Mouse (Mus musculus): ENCODE data around the gene Daam2. TPM values are rescaled to one million over a fixed set of nuclear protein-coding genes. Genes with fewer than 3 reads are reported as not detected.
A peak's percentile ranks its signal among the peaks of the same experiment; 100 is the strongest.

Daam2 gene
- total RNA-seq, 2 experiments from 2014 or later, result 48.7 to 55.6 TPM

DNA sequence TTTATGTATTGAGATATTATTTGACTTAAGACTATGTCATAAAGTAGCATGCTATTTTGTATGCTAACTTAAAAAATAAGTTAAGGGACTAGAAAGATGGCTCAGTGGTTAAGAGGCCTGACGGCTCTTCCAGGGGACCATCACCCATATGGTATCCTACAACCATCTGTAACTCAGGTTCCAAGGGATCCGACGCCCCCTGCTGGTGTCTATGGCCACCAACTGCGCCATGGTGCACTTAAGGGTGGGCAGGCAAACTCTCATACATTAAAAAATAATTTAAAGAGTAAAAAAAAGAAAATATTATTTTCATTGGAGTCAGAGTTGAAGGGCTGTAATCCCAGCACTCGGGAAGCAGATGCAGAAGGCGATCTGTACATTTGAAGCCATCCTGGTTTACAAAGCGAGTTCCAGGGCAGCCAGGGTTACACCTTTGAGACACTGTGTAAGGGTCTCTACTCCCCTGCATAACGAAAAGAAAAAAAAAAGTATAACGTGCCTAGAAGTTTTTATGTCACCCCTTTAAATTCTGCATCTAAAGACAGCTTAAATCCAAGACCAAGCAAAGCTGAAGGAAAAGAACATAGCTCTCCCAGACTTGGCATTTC, 136.4 kb downstream of the Daam2 start:
- Histone ChIP-seq H3K27ac (no peak overlapping the region), H3K4me3 (peak overlapping the region; percentile 87)
- peak; percentile 38 for TF ChIP-seq CTCF (IDR thresholded peaks at IDR 0.05)
- no peak for DNase-seq (ENCODE audit: extremely low spot score in 1 of 2, low spot score in 2 of 2)
- intact Hi-C loops (cut with DNase I), result no loop called here

DNA sequence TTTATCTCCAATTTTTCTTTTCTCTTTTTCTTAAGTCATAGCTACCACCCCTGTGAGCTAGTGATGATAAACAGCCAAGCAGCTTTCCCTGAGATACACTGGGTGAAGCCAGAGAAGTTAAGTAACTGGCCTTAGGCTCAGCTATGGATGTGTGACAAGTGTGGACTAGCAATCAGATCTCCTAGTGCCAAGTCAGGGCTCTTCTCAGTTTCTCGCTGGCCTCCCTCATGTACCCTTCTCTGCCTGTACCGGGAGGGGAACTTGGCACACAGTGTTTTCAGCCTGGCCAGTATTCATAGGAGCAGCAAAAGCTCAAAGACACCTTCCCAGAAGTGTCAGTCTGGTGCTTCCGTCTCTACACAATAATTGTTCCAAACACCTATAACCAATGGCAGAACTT, 140.3 kb downstream of the Daam2 start:
- no peak for DNase-seq (ENCODE audit: extremely low spot score in 1 of 2, low spot score in 2 of 2)
- TF ChIP-seq CTCF (IDR thresholded peaks at IDR 0.05), result no peak
- no peak overlapping the region for H3K4me3 ChIP-seq
- intact Hi-C loops (cut with DNase I), result no loop called here
- H3K27ac ChIP-seq, result no peak overlapping the region

DNA sequence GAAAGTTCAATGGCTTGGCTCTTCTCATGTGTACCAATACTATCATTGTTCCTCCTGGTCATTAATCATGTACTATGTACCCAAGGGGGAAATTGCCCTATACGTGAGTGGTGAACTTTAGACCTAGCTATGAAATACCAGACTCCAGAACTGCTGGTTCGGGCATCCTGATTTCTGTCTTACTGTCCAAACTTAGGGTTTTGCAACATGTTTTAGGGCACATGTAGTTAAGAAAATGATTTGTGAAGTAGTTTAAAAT, 141.1 kb downstream of the Daam2 start:
- Histone ChIP-seq H3K27ac (no peak overlapping the region), H3K4me3 (no peak overlapping the region)
- intact Hi-C loops (cut with DNase I), result no loop called here
- no peak for TF ChIP-seq CTCF (IDR thresholded peaks at IDR 0.05)
- DNase-seq (ENCODE audit: extremely low spot score in 1 of 2, low spot score in 2 of 2), result no peak

DNA sequence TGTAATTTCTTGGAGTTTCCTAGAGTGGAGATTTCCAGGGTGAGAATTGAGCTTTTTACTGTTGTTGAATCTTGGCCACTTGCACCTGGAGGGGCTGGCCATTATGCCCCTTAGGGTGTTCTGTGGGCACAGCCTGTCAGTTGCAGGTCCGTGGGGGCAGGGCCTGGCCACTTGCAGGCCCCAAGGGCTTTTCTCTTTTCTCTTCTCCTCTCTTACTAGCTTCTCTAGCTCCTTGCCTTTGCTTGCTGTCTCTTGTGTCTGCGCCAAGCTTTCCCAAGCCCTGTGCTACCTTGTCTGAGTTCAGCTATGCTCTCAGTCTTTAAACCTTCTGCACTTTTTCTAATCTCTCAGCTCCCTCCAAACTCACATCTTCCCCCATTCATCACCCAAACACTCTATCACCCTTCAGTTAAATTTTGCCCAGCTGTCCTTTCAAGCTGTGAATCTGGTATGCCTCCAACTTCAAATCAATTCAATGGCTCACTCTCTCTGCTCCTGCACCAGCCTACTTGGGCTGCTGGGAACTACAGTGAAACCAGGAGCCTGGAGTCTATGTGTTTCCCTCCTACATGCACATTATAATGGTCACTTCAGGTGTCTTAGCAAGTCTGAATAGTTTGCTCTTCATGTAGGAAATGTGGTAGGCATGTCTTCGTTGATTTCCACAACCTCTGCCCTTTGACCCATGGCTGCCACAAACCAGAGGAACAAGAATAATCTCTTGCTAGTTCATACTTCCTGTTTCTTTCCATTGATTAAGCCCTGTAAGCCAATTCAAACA, 141.7 kb downstream of the Daam2 start:
- TF ChIP-seq CTCF (IDR thresholded peaks at IDR 0.05), result no peak
- DNase-seq (ENCODE audit: extremely low spot score in 1 of 2, low spot score in 2 of 2), result no peak
- intact Hi-C loops (cut with DNase I), result no loop called here
- no peak overlapping the region for H3K4me3 ChIP-seq
- H3K27ac ChIP-seq, result peak overlapping the region; percentile 62; the same call in 1 of the 2 replicates

DNA sequence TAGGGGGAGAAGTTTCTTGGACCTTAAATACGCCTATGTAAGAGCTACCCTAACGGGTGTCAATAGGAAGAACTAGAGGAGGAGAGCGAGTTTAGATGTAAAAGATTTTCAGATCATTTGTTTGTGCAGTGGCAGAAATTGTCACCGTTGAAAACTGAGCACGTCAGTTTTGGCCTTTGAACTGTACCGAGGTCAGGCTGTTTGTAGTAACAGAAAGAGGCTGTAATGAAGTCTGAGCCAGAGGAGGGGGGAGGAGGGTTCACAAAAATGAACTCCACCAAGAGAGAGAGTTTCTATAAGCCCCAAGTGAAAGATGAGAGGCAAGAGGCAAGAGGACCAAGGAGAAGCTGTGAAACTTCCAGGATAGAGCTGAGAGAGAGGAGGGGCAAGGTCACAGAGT, 144.3 kb downstream of the Daam2 start:
- H3K27ac ChIP-seq, result no peak overlapping the region
- intact Hi-C loops (cut with DNase I), result no loop called here
- TF ChIP-seq CTCF (IDR thresholded peaks at IDR 0.05), result no peak
- no peak overlapping the region for H3K4me3 ChIP-seq
- DNase-seq (ENCODE audit: extremely low spot score in 1 of 2, low spot score in 2 of 2), result no peak

DNA sequence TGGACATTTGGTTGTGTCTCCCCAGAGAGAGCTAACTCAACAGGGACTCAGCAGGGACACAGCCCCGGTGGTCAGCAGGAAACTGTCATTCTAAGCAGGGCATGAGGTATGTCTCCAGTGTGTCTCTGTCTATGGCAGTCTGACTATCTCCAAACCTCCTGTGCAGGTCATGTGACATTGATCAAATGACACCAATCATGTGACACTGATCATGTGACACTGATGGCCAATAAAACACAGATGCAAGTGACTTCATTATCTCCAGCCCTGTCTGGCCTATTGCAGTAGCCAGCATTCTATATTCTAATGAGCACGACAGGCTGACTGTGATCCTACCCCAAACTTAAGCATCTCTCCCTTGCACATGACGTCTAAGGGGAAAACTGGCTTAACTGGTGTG, 147.9 kb downstream of the Daam2 start:
- no peak for DNase-seq (ENCODE audit: extremely low spot score in 1 of 2, low spot score in 2 of 2)
- no peak for TF ChIP-seq CTCF (IDR thresholded peaks at IDR 0.05)
- intact Hi-C loops (cut with DNase I), result no loop called here

DNA sequence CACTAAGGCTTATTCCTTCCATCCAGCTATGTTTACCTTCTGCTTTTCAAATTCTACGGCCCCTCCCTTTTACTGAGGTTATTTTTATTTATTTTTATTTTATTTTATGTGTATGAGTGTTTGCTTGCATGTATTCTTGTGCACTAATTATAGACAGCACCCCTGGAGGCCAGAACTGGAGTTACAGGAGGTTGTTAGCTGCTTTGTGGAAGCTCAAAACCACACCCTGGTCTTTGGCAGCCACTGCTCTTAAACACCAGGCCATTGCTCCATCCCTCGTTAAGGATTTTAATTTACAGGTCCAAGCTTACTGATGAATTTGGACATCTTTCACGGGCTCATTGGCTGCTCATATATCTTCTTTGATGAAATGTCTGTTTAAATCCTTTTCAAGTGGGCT, 150.6 kb downstream of the Daam2 start:
- Histone ChIP-seq H3K27ac (no peak overlapping the region), H3K4me3 (no peak overlapping the region)
- intact Hi-C loops (cut with DNase I), result no loop called here
- peak; percentile 35 for TF ChIP-seq CTCF (IDR thresholded peaks at IDR 0.05)
- no peak for DNase-seq (ENCODE audit: extremely low spot score in 1 of 2, low spot score in 2 of 2)

More for the DNA sequence above, 147.9 kb downstream of the Daam2 start:
- Histone ChIP-seq H3K27ac (no peak overlapping the region), H3K4me3 (no peak overlapping the region)

DNA sequence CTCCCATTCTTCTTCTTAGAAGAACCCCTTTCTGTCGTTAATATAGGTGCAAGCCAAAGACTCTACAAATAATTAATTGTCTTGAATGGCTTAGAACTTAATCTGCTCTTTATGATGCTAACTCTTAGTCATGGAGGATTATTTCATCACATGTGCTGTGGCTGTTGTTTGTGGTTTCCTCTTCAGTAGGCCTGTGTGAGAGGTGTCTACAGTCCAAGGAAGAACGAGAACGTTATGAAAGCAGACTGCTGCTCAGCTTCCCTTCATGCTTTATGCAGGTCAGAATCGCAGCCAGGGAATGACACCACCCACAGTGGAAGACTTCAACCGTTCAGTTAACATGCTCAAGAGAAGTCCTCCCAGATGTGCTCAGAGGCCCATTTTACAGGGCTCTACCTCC, 151.2 kb downstream of the Daam2 start:
- no peak for DNase-seq (ENCODE audit: extremely low spot score in 1 of 2, low spot score in 2 of 2)
- intact Hi-C loops (cut with DNase I), result no loop called here
- no peak for TF ChIP-seq CTCF (IDR thresholded peaks at IDR 0.05)
- no peak overlapping the region for H3K4me3 ChIP-seq
- H3K27ac ChIP-seq, result no peak overlapping the region

Other genes starting within 250 kb of the Daam2 start
- gene Mocs1, start 136.0 kb downstream of the Daam2 start, total RNA-seq (2021), result 10 to 100 TPM; 13.9 to 15.6 TPM
- gene Kif6, start 50.8 kb upstream of the Daam2 start, total RNA-seq (2021), result 1 to 10 TPM; 1.9 to 2.1 TPM

All from left cerebral cortex, adult 2 months (tissue).